Mouse (Mus musculus): Measurements from ENCODE around the gene Cdca3.
A peak's percentile ranks its signal among the peaks of the same experiment; 100 is the strongest.

Gene Cdca3

DNA sequence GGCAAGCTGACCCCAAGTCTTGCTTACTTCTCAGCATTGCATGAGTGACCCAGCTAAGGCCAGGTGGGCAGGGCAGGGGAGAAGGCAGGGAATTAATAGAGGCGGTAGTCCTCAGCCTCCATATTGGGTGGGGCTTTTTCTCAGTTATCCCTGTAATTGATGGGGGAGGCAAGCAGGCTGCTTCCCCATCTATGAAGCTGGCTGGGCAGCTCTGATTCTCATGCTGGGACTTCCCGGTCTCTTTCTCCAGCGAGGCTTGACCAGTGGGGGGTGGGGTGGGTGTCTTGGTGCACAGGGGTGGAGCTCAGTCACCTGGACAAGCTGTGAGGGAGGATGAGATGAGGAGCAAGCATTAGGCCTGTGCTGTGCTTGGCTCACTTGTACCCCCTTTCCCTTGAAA is 32.5 kb downstream of the Cdca3 start:
- no peaks in the 10 kb centered on the region for H3K36me3 ChIP-seq (ENCODE audit: control insufficient read depth, insufficient read depth, low read length, poor library complexity, severe bottlenecking)
- DNase-seq (ENCODE audit: low read depth, low spot score): no peak
- H3K27me3 ChIP-seq (ENCODE audit: control insufficient read depth, insufficient read depth, low read length, poor library complexity, severe bottlenecking): peaks cover 4% of the 10 kb centered on the region; the same call in 1 of the 2 replicates

DNA sequence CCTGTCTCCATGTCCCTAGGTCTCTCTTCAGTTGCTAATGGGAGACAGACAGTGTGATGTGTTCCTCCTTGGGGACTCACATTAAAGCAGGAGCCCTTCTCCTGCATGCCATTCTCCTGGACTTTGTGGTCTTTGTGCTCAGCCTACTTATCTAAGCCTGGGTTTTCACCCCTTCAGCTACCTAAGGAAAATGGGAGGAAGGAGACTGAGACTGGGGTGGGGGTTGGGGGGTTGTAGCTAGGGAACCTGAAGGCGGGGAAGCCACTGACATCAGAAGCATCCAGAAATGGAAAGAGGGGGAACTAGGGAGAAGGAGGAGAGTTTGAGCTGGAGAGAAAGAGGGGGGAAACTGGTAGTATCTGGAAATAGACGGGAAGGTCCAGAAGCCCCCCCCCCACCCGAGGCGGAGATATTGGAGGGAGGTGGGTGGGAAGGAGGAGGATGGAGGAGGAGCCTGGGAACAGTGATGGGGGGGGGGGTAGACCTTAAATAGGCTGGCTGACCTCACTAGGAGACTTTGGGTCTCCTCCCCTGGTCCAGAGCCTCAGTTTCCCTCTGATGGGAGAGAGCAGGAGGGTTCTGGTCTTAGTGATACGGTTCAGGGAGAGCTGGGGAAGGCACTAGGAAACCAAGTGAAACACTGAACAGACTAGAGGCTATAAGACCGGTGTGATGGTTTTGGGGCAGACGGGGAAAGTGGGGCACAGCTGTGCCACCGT is 33.2 kb downstream of the Cdca3 start:
- no peaks in the 10 kb centered on the region for H3K36me3 ChIP-seq (ENCODE audit: control insufficient read depth, insufficient read depth, low read length, poor library complexity, severe bottlenecking)
- H3K27me3 ChIP-seq (ENCODE audit: control insufficient read depth, insufficient read depth, low read length, poor library complexity, severe bottlenecking): peaks cover 2% of the 10 kb centered on the region; the same call in 1 of the 2 replicates
- no peak for DNase-seq (ENCODE audit: low read depth, low spot score)

GRCm38 (mm10) chr6:124863125-124863657 is 33.8 kb downstream of the Cdca3 start:
- no peak for DNase-seq (ENCODE audit: low read depth, low spot score)
- no peaks in the 10 kb centered on the region for H3K36me3 ChIP-seq (ENCODE audit: control insufficient read depth, insufficient read depth, low read length, poor library complexity, severe bottlenecking)
- peaks cover 2% of the 10 kb centered on the region; the same call in 1 of the 2 replicates for H3K27me3 ChIP-seq (ENCODE audit: control insufficient read depth, insufficient read depth, low read length, poor library complexity, severe bottlenecking)

DNA sequence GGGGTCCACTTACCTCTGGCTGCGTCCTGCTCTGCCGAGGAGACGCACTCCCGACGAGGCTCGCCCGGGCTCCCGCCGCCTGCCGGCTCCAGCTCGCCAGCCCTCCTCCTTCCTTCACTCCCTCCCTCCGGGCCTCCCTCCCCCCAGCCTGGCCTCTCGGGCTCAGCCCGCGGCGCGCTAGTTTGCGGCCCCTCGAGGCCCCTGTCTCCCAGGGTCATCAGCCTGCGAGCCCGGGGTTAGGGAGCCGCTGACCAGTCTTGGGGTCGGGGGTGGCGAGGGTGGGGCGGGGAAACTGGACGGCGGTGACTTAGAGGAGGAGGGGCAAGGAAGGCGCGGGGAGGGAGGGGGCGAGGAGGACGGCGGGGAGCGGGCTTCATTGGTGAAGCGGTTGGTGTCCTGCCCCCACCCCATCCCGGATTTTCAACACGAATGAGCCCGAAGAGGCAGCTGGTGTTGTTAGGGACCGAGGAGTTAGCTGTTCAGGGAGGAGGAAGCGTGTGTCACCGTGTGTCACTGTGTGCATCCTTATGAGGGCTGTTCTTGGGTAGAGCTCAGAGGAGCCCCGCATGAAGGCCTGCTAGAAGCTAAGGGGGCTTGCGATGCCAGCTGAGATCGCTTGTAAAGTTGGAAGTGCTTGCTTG is 34.4 kb downstream of the Cdca3 start, which contains the start of gene Gpr162:
Gene Gpr162 (minus strand): TSS at position 326 of the 641 bp plus-strand sequence.
- DNase-seq (ENCODE audit: low read depth, low spot score): peak; percentile 30
- Histone ChIP-seq H3K27me3 (ENCODE audit: control insufficient read depth, insufficient read depth, low read length, poor library complexity, severe bottlenecking) (peaks cover 2% of the 10 kb centered on the region; the same call in 1 of the 2 replicates), H3K36me3 (ENCODE audit: control insufficient read depth, insufficient read depth, low read length, poor library complexity, severe bottlenecking) (no peaks in the 10 kb centered on the region)

DNA sequence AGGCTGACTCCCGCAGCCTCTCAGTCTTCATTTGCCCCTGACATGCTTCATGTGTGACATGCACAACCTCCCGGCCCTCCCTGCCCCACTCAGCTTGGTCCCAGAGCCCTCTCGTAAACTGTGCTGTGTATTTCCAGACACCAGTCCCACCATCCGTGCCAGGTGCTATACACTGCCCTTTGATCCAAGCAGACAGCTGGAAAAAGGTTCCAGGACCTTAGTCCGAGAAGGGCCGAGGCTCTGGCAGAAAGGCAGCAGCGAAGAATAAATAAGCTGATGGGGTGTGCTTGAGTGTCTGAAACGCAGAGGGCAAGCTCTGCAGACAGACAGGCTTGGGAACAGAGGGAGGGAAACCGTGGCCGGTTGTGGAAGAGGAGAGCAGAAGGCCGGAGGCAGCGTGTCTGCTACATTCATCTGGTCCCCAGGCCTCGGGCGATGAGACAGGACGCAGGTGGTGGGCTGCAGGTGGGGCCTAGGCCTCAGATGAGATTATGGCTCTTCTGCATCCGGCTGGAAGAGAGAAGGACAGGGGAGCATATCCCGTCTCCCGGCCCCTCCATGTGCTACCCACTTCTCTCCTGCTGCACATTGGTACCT is 36.5 kb downstream of the Cdca3 start:
- Histone ChIP-seq H3K27me3 (ENCODE audit: control insufficient read depth, insufficient read depth, low read length, poor library complexity, severe bottlenecking) (peaks cover 2% of the 10 kb centered on the region; the same call in 1 of the 2 replicates), H3K36me3 (ENCODE audit: control insufficient read depth, insufficient read depth, low read length, poor library complexity, severe bottlenecking) (no peaks in the 10 kb centered on the region)
- DNase-seq (ENCODE audit: low read depth, low spot score): no peak

- no peaks in the 10 kb centered on the region for H3K36me3 ChIP-seq (ENCODE audit: control insufficient read depth, insufficient read depth, low read length, poor library complexity, severe bottlenecking)
- no peak for DNase-seq (ENCODE audit: low read depth, low spot score)
- H3K27me3 ChIP-seq (ENCODE audit: control insufficient read depth, insufficient read depth, low read length, poor library complexity, severe bottlenecking): peaks cover 2% of the 10 kb centered on the region; the same call in 1 of the 2 replicates
Observed at GRCm38 (mm10) chr6:124866560-124866959, 37.2 kb downstream of the Cdca3 start.

DNA sequence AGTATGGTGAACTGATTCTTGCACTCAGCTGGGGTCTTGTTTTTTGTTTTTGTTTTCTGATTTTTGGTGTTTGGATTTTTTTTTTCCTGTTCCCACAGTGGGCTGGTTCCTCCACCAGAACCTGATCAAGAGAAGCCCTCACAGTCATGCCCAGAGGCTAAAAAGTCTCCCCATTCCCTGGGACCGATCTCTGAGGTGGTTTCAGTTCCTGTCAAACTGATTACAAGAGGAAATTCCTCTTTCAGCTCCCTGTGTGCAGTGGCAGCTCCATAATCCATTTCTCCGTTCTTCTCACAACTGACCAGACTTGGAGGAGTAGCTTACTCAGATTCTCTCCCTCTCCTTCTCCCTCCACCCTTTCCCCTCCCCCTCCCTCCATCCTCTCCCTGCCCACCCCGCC is 45.0 kb downstream of the Cdca3 start:
- DNase-seq (ENCODE audit: low read depth, low spot score): no peak
- H3K36me3 ChIP-seq (ENCODE audit: control insufficient read depth, insufficient read depth, low read length, poor library complexity, severe bottlenecking): no peaks in the 10 kb centered on the region
- H3K27me3 ChIP-seq (ENCODE audit: control insufficient read depth, insufficient read depth, low read length, poor library complexity, severe bottlenecking): no peaks in the 10 kb centered on the region

- Histone ChIP-seq H3K27me3 (ENCODE audit: control insufficient read depth, insufficient read depth, low read length, poor library complexity, severe bottlenecking) (no peaks in the 10 kb centered on the region), H3K36me3 (ENCODE audit: control insufficient read depth, insufficient read depth, low read length, poor library complexity, severe bottlenecking) (no peaks in the 10 kb centered on the region)
- no peak for DNase-seq (ENCODE audit: low read depth, low spot score)
Observed at GRCm38 (mm10) chr6:124879390-124879789, 50.0 kb downstream of the Cdca3 start.

- no peaks in the 10 kb centered on the region for H3K27me3 ChIP-seq (ENCODE audit: control insufficient read depth, insufficient read depth, low read length, poor library complexity, severe bottlenecking)
- H3K36me3 ChIP-seq (ENCODE audit: control insufficient read depth, insufficient read depth, low read length, poor library complexity, severe bottlenecking): no peaks in the 10 kb centered on the region
- no peak for DNase-seq (ENCODE audit: low read depth, low spot score)
Observed at GRCm38 (mm10) chr6:124881821-124882220, 52.5 kb downstream of the Cdca3 start.
